Mouse (Mus musculus): ENCODE measurements around the gene Dus1l.
A peak's percentile ranks its signal among the peaks of the same experiment; 100 is the strongest.
"Not testable (repeated sequence)": the region's sequence is repeated elsewhere in the genome, so short reads cannot be mapped to it uniquely, and the experiment has no call there.

Gene Dus1l

DNA sequence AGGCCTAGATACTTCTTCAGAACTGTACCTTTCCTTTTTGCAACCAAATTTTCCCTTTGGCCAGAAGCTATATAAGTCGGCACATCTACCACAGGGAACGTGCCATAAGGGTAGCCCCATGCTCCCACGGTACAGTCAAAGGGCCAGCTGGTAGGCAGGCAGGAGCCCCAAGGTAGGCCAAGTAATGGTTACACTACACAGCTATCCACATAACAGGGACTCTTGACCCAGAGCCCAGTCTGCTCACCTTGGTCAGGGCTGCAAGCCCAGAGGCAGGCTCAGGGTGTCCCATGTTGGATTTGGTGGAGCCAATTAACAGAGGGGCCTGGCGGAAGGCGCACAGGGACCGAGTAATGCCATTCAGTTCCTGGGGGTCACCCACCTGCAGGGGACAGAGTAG, 23.4 kb upstream of the Dus1l start:
- DNase-seq (ENCODE audit: low spot score), result no peak

DNA sequence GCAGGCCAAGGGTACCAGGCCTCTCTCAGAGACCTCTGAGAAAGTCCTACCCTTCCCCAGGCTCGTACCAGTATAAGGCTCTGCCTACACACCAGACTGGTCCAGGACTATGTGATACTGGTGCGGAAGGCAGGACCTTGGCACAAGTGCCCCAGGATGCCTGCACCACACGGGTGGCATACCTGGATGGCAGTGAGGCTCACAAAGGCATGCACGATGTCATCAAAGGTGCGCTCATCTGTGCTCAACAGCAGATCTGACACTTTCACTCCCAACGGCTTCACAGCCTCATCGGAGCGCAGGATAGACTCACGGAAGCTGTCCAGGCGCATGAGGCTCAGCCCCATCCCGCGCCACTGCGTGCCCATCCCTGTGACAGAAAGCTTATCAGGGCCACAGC, 22.0 kb upstream of the Dus1l start:
- no peak for DNase-seq (ENCODE audit: low spot score)

DNA sequence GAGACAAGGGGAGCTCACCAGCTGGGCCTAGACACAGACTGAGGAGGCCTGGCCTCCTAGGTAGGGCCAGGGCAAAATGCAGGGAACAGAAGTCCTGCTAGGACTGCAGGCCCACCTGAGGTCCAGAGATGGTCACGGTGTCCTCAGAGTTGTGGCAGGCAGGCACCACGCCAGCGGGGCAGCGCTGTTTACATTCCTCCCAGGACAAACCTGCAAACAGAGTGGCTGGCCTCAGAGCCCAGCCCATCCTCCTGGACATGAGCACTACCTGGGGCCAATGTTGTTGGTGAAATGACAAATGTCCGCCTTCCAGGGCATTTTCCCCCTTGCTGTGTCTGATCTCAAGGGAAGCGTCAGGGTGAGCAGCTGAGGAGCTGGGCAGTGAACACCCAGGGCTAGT, 21.2 kb upstream of the Dus1l start:
- no peak for DNase-seq (ENCODE audit: low spot score)

DNA sequence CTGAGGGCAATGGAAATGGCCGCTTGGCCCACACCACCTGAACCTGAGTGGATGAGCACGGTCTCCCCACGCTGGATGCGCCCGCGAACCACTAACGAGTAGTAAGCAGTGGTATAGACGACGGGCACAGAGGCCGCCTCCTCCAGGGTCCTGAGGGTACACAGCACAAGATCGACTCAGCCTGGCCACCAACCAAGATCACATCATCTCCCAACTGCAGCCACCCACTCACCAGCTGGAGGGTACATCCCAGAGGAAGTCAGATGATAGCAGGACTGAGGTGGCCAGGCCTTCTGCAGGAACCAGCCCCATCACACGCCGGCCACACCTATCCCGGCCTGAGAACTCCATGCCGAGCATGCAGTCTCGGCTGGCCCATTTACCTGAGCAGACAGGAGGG, 15.9 kb upstream of the Dus1l start:
- no peak for DNase-seq (ENCODE audit: low spot score)

DNA sequence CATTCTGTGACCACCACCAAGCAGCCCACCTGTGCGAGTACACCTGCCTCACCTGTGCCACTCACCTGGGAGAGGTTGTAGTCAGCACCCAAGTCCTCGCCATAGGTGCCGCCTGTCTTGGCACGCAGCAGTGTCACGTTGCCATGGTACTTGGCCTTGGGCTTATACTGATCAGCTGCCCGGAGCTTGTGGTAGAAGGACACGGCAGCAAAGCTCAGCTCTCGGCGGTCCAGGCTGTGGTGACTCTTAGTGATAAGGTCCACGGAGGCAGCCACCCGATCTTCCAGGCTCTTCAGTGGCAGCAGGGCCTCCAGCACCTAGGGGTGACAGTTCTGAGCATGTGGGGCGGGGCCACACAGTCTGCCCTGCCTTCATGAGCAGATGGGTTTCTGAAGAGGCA, 11.8 kb upstream of the Dus1l start:
- no peak for DNase-seq (ENCODE audit: low spot score)

DNA sequence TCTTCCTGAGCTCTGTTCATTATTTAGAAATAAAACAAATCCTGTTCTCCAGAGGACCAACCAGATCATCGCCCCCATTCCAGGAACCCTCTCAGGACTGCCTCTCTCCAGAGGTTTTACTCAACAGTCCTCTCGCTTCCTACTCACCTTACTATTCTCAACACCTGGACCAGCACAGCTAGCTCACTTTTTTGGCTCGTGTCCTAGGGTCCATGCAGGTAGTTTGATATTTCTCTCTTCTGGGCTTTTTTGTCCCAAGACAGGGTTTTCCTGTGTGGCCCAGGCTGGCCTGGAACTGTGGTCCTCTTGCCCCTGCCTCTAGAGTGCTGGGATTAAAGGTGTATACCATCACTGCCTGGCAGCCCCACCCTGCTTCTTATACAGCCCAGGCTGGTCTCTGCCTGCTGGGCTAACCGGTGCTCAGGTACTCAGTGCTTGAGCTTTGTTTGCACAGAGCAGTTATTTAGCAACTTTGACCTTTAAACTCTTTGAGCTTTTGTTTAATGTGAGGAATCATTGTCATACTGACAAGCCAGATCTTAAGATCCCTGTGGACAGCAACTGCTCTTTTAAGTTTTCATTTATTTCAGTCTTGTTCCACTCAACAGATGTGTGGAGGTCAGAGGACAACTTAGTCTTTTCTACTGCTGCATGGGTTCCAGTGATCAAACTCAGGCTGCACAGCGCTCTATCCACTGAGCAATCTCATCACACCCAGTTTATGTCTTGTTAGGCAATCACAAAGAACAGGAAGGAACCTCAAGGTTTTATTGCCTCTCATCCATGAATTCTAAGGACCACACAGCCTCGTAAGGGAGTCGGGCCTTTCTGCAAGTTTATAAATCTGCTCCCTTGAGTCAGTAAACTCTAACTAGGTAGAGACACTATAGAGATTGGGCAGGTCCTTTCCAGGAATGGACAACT, 9.4 kb upstream of the Dus1l start:
- no peak for DNase-seq (ENCODE audit: low spot score)

DNA sequence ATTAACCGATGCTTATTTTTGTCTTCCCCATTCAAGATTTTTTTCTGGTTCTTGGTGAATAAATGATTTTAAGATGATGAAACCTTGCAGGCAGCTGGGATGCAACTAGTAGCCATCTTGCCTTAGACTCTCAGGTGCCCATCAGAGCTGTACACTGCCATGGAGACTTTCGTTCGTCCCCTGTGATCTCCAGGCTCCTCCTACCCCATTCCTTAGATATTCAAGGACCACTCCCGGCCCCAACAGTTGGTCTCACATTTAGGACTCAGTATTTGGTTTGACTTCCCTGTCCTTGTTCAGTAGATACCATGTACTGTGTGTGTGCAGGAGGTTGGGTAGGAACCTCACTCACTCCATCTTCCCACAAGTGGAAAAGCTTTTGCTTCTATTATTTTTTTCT, 8.6 kb upstream of the Dus1l start:
- no peak for DNase-seq (ENCODE audit: low spot score)

DNA sequence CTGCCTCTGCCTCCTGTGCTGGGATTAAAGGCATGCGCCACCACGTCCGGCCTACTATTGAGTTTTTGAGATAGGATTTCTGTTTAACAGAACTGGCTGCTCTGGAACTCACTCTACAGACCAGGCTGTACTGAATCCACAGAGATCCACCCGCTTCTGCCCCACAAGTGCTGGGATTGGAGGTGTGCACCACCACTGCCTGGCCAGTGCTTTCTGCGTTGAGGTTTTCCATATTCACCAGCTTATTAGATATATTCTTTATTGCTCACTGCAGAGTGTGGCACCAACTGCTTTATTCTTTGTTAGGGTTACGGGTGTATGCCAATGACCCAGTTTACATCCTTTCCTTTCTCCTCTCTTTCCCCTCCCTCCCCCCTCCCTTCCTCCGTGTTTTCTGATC, 8.1 kb upstream of the Dus1l start:
- DNase-seq (ENCODE audit: low spot score), result no peak

DNA sequence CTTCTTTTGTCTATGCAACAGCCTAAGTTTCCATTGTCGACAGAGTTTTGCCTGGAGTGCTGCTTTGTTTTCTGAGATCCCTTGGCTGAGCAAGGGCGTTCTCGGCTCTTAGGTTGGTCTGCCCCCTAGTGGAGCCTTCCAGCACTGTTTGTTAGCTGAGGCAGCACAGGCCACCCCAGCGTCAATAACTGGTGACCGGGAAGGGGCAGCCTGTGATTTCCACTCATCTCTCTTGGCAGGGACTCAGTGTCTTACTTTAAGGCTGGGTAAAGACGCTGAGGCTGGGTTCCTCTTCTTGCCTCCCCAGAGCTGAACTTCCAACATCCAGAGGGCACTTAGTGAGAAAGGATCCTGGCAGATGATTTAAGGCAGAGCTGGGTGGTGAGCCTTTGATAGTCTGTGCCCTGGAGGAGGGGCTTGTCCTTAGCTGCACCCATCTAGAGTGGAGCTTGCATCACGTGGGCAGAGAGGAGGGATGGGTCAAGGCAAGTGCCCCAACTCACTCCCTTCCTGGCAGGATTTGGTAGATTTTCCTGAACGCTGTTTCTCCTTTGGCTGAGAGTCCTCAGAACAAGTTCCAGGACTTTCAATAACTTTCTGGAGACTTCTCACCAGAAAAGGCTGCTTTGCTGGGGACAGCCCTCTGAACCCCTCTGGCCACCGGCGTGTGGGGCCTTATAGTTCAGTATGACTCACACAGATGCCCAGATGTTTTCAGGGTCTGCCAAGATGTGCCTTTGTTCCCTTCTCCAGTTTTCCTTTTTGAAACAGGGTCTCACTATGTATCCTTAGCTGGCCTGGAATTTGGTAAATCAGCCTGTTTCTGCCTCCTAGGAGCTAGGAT, 4.1 kb upstream of the Dus1l start:
- peak; percentile 94 for DNase-seq (ENCODE audit: low spot score)

DNA sequence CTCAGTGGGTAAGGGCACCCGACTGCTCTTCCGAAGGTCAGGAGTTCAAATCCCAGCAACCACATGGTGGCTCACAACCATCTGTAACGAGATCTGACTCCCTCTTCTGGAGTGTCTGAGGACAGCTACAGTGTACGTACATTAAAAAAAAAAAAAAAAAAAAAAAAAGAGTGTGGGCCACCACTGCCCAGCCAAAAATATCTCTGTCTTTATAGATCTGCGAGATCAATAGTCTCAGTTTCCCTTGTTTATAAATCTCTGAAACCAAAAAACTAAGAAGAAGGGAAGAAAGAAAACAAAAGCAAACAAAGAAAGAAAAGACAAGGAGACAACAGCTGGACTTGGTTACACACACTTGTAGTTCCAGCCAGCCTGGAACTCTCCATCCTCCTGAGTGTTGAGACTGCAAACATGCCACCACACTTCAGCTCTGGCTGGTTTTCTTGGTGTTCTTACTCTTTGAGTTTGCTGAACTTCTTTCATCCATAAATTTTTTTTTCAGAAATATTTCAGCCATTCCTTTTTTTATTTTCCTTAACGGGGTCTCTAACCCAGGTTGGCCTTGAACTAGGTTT, 3.2 kb upstream of the Dus1l start:
- no peak for DNase-seq (ENCODE audit: low spot score)

DNA sequence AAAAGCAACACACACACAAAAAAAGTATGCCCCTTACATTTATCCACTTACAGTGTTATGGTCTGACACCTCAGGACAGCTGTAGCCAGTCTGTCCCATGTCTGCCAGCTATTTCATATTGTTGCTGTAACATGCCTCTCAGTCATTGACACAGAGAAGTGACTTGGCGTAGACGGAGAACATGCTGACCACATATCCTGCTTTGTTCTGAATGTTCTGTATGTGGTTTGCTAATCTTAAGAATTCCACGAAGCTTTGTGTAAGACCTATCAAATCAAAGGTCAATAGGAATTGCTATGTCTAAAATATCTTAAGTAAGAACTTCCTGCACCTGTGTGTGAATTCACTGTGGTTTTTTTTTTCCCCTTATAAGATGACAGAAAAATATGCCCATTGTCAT, 2.0 kb upstream of the Dus1l start:
- DNase-seq (ENCODE audit: low spot score), result no peak

DNA sequence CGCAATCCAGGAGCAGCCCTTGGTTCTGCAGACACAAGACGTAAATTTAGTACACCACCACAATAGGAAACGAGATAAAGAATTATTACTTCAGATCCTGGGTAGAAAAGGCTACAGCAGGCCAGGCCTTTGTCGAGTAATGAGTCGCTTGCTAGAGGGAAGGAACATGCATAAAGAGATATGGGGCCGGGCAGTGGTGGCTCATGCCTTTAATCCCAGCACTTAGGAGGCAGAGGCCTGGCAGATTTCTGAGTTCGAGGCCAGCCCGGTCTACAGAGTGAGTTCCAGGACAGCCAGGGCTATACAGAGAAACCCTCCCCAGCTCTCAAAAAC, 377 bp upstream of the Dus1l start:
- no peak for DNase-seq (ENCODE audit: low spot score)

DNA sequence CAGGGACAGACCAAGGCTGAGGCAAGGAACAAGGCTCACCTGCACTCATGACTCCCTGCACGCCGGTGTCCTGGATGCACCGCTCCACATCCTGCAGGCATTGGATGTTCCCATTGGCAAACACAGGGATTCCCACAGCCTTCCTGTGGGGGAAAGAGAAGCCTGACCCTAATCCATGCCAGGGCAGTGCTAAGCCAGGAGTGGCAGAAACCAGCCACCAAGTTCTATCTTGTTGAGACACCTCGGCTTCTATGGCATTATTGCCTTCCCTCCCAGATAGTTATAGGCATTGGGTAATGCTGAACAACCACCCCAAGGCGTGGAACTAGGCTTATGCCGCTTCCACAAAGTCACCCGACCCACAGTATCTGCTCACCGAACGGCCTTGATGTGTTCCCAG, 3.6 kb downstream of the Dus1l start:
- no peak for DNase-seq (ENCODE audit: low spot score)

DNA sequence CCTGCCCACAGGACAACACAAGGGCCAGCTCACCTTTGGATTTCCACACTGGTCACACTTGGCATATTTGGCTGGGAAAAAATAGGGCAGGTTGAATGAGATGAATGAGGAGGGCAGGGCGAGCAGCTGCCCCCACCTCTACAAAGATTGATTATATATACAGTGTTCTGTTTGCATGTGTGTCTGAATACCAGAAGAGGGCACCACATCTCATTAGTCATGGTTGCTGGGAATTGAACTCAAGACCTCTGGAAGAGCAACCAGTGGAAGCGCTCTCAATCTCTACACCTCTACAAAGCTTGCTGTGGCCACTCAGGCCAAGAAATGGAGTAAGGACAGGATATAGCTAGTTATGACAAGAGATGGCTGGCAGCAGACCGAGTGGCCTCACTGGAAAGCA, 6.4 kb downstream of the Dus1l start:
- no peak for DNase-seq (ENCODE audit: low spot score)

DNA sequence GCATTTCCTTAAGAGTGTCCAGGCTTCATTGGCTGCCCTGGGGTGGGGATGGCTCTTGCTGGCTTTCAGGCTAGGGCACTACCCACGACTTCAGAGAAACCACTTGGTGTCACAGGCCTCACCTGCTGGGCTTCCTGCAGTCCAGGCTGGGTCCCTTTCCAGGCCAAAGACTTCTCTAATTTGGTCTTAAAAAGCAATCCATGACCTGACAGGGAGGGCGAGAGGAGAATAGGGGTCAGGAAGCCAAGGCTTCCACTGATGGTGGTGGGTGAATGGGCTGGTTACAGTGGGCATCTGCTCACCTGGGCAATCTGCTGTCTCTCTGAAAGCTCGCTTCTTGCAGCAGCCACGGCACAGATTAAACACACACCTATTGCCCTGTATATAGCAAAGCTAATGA, 6.8 kb downstream of the Dus1l start:
- no peak for DNase-seq (ENCODE audit: low spot score)

DNA sequence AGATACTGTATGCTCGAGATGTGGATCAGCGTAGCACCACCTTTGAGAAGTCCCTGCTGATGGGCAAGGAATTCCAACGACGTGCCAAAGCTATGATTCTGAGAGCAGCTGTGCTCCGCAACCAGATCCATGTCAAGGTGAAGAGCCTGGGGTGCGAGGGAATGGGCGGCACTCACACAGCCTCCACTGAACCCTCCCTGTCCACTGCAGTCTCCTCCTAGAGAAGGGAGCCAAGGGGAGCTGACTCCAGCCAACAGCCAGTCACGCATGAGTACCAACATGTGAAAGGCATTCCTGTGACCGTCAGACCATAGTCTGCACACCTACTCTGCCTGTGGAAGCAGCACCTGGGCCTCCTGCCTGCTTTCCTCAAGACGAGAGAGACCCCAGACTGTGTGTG, 7.7 kb downstream of the Dus1l start:
- DNase-seq (ENCODE audit: low spot score), result not testable (repeated sequence)

DNA sequence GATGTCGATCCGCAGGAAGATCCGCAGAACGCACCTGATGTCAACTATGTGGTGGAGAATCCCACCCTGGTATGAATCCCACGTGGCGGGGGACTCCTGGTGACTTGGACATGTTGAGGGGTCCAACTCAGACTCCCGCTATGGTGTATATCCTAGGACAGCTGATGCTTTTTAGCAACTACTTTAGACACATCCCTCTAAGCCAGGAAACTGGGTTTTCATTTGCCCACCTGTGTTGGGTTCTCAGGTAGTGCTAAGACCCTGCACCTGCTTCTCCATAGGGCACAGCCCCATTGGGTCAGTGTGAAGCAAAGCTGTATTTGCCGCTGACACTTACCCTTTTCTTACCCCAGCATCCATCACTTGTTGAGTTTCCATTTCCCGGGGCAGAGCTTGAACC, 11.1 kb downstream of the Dus1l start:
- no peak for DNase-seq (ENCODE audit: low spot score)

DNA sequence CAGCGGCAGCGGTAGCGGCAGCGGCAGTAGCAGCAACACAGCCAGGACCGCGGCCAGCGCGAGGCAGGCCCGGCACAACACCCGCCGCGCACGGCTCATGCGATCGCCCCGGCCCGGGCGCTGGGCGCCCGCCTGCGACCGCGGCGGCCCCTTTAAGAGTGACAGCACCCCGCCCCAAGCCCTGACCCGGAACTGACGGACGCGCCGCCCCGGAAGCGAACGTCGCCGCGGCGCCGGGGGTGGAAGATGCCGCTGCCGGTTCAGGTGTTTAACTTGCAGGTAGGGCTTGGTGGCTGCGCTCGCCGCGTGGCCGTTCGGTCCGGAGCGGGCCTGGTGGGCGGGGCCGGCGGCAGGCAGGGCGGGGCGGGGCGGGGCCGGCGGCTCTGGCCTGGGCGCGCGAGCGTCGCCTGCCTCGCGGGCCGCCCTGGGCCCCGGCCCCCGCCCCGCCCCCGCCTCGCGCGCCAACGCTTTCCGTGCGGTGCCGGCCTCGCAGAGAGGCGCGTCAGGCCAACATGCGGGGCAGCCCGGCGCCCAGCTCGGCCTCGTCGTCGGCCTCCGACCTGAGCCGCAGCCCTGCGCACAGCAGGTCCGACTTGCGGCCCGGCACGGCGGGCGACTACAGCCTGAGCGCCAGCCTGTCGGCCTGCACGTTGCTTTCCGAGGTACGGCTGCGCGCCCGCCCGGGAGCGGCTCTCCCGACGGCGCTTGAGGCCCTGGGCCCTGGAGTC, 12.0 kb downstream of the Dus1l start, which contains the start of the genes Rfng and Gps1:
Gene Rfng, minus strand, starts transcription at position 144 of the 728 bp plus-strand sequence.
Gene Gps1, plus strand, starts transcription at position 209 of the 728 bp plus-strand sequence.
- peak; percentile 86 for DNase-seq (ENCODE audit: low spot score)

DNA sequence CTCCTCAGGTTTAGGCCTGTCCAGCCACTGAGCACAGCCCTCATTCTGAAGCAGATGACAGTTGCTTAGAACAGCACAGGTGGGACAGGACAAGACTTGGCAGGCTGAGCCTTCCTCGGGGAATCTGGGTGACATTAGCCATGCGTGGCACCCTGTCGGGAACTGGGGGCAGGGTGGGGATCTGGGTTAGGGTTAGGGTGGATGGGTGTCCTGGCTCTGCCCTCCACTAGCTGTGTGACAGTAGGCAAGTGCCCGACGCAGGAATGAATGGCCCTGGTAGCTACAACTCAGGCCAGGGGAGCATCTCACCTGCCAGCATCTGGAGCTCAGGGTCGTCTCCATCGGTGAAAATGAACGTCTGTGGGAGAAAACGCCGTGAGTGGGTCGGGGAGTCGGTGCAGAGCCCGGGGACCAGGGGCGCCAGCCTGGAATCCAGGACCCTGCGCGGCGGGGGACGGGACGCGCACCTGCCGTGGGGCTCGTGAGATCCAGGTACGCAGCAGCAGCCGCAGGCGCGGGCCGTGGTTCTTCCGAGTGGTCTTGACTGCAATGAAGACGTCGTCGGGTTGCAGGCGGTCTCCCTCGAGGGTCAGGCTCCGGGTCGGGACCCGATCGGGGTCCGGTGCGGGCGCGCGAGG, 12.7 kb downstream of the Dus1l start:
- DNase-seq (ENCODE audit: low spot score), result no peak

DNA sequence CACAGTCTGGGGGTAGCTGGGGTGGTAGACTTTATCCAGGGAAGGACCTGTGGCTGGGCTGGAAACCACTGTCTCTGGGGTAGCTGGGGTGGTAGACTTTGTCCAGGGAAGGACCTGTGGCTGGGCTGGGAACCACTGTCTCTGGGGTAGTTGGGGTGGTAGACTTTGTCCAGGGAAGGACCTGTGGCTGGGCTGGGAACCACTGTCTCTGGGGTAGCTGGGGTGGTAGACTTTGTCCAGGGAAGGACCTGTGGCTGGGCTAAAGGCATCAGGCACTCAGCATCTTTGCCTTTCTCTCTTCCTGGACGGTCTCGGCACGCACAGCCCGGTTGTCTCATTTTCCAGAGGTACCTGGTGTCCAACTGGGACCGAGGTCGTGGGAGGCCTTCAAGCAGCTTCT, 14.8 kb downstream of the Dus1l start:
- DNase-seq (ENCODE audit: low spot score), result not testable (repeated sequence)

DNA sequence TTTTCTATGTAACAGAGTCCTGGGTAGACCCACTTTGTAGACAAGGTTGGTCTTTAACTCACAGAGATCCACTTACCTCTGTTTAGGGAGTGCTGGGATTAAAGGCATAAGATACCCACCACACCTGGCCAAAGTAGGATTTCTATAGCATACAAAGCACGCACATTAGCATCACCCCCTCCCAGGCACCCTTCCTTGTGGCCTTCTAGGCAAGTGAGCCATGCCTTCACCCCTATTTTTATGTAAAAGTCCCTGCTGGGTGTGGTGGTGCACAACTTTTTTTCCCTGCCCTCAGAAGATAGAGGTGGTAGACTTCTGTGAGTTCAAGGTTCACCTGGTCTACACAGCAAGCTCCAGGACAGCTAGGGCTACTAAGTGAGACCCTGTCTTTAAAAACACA, 16.3 kb downstream of the Dus1l start:
- DNase-seq (ENCODE audit: low spot score), result no peak

DNA sequence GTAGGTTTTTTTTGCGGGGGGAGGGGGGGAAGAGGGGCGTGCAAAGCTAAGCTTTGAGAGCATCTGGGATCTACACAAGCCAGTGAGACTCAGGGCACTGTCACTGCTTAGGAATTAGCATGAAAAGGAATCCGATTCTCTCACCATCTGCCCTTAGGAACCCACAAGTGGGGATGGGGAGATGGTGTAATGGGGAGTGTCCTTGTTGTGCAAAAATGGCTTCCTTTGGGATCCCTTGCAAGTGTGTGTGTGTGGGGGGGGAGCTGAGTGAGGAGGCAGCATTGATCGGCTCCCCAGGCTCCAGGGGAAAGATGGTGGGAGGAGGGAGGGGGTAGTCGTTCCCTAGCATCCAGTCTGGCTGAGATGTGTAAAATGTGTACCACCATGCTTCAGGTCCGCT, 19.1 kb downstream of the Dus1l start:
- DNase-seq (ENCODE audit: low spot score), result no peak

All from embryo, embryonic 10 days (tissue).